Mouse (Mus musculus): Measurements from ENCODE around the gene Idh3a.

GRCm38 (mm10) chr9:54544954-54545315, 41.2 kb upstream of the Idh3a start:
- TF ChIP-seq CTCF (IDR thresholded peaks at IDR 0.05; ENCODE audit: low read depth, low read length) (no peak), TAL1 (conservative IDR thresholded peaks at IDR 0.05; ENCODE audit: low read depth, low read length) (no peak), GATA1 (IDR thresholded peaks at IDR 0.05; ENCODE audit: borderline replicate concordance, low read length) (no peak), POLR2AphosphoS5 (IDR thresholded peaks at IDR 0.05; ENCODE audit: insufficient replicate concordance, low read depth, low read length) (no peak), GATA2 (IDR thresholded peaks at IDR 0.05; ENCODE audit: borderline replicate concordance, low read depth, low read length) (no peak)
